Mouse (Mus musculus) limb, embryonic 11.5 days (tissue): ENCODE results near the gene Dennd4a. TPM values are rescaled to one million over a fixed set of nuclear protein-coding genes. Genes with fewer than 3 reads are reported as not detected.
A peak's percentile ranks its signal among the peaks of the same experiment; 100 is the strongest.

Experiments used
- ATAC-seq: fragments of 200-750 bp; cut with Nextera tagmentation; 2 replicates; pipeline ENCODE4 v1.8.0; 2017; ENCODE audit warnings: low read depth; ENCODE audit not compliant: insufficient number of reproducible peaks, low FRiP score, low TSS enrichment
- DNase-seq: peaks from one replicate; pipeline ENCODE4 v3.0.0-alpha.2; 2015; ENCODE audit warnings: low spot score
- H3K27ac ChIP-seq: fragments of 300-500 bp; sonication (generic); replicated peaks from 2 replicates; pipeline ENCODE4 v1.5.1; 2014; ENCODE audit warnings: low read depth, mild to moderate bottlenecking, low read length
- H3K27me3 ChIP-seq: fragments of 300-500 bp; sonication (generic); 2 replicates; pipeline ENCODE4 v1.6.1; 2014; ENCODE audit warnings: mild to moderate bottlenecking, low read length, mixed read lengths; ENCODE audit not compliant: control insufficient read depth, insufficient read depth
- H3K36me3 ChIP-seq: fragments of 300-500 bp; sonication (generic); 2 replicates; pipeline ENCODE4 v1.6.1; 2014; ENCODE audit warnings: mild to moderate bottlenecking, low read length, moderate library complexity, mixed read lengths; ENCODE audit not compliant: control insufficient read depth, insufficient read depth
- H3K4me1 ChIP-seq: fragments of 300-500 bp; sonication (generic); 2 replicates; pipeline ENCODE4 v1.6.1; 2014; ENCODE audit warnings: low read length, mixed read lengths; ENCODE audit not compliant: control insufficient read depth, insufficient read depth
- H3K4me2 ChIP-seq: fragments of 300-500 bp; sonication (generic); 2 replicates; pipeline ENCODE4 v1.6.1; 2014; ENCODE audit warnings: low read depth, mild to moderate bottlenecking, moderate library complexity; ENCODE audit not compliant: severe bottlenecking
- H3K4me3 ChIP-seq: fragments of 300-500 bp; sonication (generic); 2 replicates; pipeline ENCODE4 v1.5.1; 2014; ENCODE audit warnings: low read depth, low read length
- H3K9ac ChIP-seq: fragments of 300-500 bp; sonication (generic); 2 replicates; pipeline ENCODE4 v1.6.1; 2014; ENCODE audit warnings: mild to moderate bottlenecking, low read length
- H3K9me3 ChIP-seq: fragments of 300-500 bp; sonication (generic); 2 replicates; pipeline ENCODE4 v1.6.1; 2016; ENCODE audit warnings: low read length; ENCODE audit not compliant: control insufficient read depth
- WGBS: fragments of 180-500 bp; shearing (Covaris S2); extraction: QIAGEN DNeasy Blood & Tissue Kit; methylation state at CpG from one replicate; pipeline ENCODE4 v1.1.7; 2014; 5-methylcytosine and 5-hydroxymethylcytosine counted together
- polyA plus RNA-seq: library from polyadenylated mRNA; unstranded; fragments of >200 nt; fragmentation: Nextera tagmentation; extraction: Ambion mirVana; gene quantifications from 2 replicates; pipeline ENCODE4 v1.2.1, GENCODE M21; 2014

Dennd4a gene
- polyA plus RNA-seq, 1 experiment from 2014 or later = 6.3 TPM

DNA sequence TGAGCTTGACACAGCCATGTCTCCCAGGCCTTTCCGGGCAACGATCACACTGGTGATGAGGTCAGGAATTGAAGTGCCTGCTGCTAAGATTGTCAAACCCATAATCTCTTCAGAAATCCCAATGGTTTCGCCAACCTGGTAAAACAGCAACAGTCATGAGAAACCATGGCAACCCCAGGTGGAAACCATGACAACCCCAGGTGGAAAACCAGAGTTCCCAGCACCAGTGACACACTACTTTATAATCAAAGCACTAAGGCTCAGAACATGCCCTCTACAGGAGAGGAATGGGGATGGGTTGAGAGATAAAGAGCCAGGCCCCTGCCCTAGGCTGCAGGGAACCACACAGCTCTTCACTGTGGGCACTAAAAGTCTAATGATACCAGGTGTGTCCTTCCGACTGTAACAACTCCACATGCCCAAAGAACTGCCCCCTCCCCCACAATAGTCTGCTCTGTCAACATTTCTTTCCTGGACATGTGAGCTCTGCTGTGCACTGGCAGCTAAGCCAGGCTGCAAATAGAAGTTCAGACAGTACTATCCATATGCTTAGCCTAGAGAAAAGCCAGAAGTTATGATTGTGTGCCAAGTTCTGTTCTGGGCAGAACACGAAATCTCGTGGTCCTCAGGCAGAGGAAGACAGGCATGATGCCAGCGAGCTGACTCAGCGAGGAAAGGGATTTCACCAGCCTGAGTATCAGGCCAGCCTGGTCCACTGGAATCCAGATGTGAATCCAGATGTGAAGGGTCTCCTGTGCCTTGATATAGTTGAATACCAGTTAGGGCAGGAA lies 115.3 kb downstream of the Dennd4a start:
- no peaks in the 10 kb centered on the region for H3K9me3 ChIP-seq
- H3K9ac ChIP-seq = no peak overlapping the region
- H3K27ac ChIP-seq = no peak overlapping the region
- H3K4me1 ChIP-seq = no peaks in the 10 kb centered on the region
- no peaks in the 10 kb centered on the region for H3K36me3 ChIP-seq
- H3K4me2 ChIP-seq = no peak overlapping the region
- ATAC-seq (no peak), DNase-seq (no peak)
- no peaks in the 10 kb centered on the region for H3K27me3 ChIP-seq
- H3K4me3 ChIP-seq = no peak overlapping the region
- 85% methylated on average over 8 of the region's 8 CpGs for WGBS

GRCm38 (mm10) chr9:64930256-64930655 lies 119.1 kb downstream of the Dennd4a start:
- H3K9me3 ChIP-seq = no peaks in the 10 kb centered on the region
- H3K27ac ChIP-seq = no peak overlapping the region
- ATAC-seq (no peak), DNase-seq (no peak)
- H3K9ac ChIP-seq = no peak overlapping the region
- H3K27me3 ChIP-seq = no peaks in the 10 kb centered on the region
- WGBS = 76% methylated on average over 4 of the region's 4 CpGs
- no peak overlapping the region for H3K4me3 ChIP-seq
- H3K36me3 ChIP-seq = no peaks in the 10 kb centered on the region
- no peak overlapping the region for H3K4me2 ChIP-seq
- H3K4me1 ChIP-seq = peaks cover 10% of the 10 kb centered on the region; the same call in 1 of the 2 replicates

GRCm38 (mm10) chr9:64931751-64932610 lies 120.8 kb downstream of the Dennd4a start:
- Histone ChIP-seq H3K9me3 (no peaks in the 10 kb centered on the region), H3K36me3 (no peaks in the 10 kb centered on the region), H3K9ac (no peak overlapping the region), H3K4me1 (peaks cover 10% of the 10 kb centered on the region; the same call in 1 of the 2 replicates), H3K4me2 (no peak overlapping the region), H3K4me3 (no peak overlapping the region), H3K27me3 (no peaks in the 10 kb centered on the region), H3K27ac (no peak overlapping the region)
- 80% methylated on average over 7 of the region's 7 CpGs for WGBS
- ATAC-seq = no peak
- no peak for DNase-seq

DNA sequence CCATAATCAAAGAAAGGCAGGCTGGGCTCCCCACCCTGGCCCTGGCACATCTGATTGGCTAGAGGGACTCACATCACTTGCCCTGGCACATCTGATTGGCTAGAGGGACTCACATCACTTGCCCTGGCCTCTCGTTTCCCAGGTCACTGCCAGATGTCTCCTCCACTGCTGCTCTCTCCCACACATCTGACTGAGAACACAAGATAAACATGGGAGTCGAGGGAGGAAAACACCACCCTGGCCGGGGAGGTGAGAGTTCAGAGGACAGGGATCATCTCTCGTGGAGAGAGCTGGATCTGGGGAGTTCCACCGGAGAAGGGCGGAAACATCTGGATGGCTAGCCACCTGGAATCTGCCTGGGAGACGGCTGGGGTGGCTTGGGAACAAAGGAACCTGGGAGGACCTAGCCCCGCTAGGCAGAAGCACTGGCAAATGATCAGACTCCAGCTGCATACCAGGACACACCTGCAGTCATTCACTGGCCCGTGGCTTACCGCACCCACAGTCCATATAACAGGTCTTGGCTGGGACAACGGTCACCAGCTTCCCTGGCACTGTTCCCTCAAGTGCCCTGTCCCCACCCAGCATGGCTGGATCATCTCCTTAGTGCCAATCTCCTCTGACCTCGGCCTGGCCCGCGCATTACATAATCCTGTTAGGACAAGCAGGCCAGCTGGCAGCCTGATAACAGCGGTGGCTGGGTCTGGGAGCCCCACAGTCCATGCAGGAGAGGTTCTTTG lies 123.0 kb downstream of the Dennd4a start:
- Histone ChIP-seq H3K9me3 (no peaks in the 10 kb centered on the region), H3K4me1 (peaks cover 10% of the 10 kb centered on the region; the same call in 1 of the 2 replicates), H3K36me3 (no peaks in the 10 kb centered on the region), H3K4me3 (no peak overlapping the region), H3K27ac (peak overlapping the region; percentile 55), H3K27me3 (no peaks in the 10 kb centered on the region), H3K4me2 (peak overlapping the region; percentile 29), H3K9ac (peak overlapping the region; percentile 40)
- ATAC-seq = peak; percentile 80
- peak; percentile 70 for DNase-seq
- 48% methylated on average over 15 of the region's 15 CpGs for WGBS

DNA sequence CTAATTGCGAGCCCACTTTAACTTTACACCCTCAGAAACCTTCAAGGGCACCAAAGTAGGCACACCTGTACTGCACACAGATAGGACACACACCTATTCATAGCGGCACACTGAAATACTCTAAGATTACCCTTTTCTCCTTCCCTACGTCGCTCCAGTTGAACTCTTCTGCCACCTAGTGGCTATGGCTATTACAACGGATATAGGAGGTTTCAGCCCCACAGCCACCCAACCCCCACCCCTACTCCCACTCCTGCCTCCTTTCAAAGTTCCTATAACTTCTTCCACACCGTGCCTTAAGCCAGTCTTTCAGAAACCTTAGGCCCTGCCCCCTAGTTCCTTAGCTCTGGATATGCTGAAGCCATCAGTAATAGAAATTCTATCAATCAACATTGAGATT lies 125.4 kb downstream of the Dennd4a start:
- H3K27ac ChIP-seq = no peak overlapping the region

GRCm38 (mm10) chr9:64937491-64937890 lies 126.4 kb downstream of the Dennd4a start:
- no peak for ATAC-seq
- WGBS = 62% methylated on average over 5 of the region's 5 CpGs
- no peak for DNase-seq
- Histone ChIP-seq H3K27me3 (no peaks in the 10 kb centered on the region), H3K9me3 (no peaks in the 10 kb centered on the region), H3K4me1 (peaks cover 12% of the 10 kb centered on the region; the same call in 1 of the 2 replicates), H3K27ac (no peak overlapping the region), H3K36me3 (no peaks in the 10 kb centered on the region), H3K4me3 (no peak overlapping the region), H3K4me2 (no peak overlapping the region), H3K9ac (no peak overlapping the region)

More for the DNA sequence above, 125.4 kb downstream of the Dennd4a start:
- ATAC-seq (no peak), DNase-seq (peak; percentile 62)
- Histone ChIP-seq H3K27me3 (no peaks in the 10 kb centered on the region), H3K4me2 (no peak overlapping the region), H3K4me3 (no peak overlapping the region), H3K9ac (no peak overlapping the region), H3K36me3 (no peaks in the 10 kb centered on the region), H3K4me1 (peaks cover 12% of the 10 kb centered on the region; the same call in 1 of the 2 replicates), H3K9me3 (no peaks in the 10 kb centered on the region)
- WGBS = 8% methylated on average over 6 of the region's 6 CpGs

GRCm38 (mm10) chr9:64938535-64938934 lies 127.4 kb downstream of the Dennd4a start:
- no peak overlapping the region for H3K9ac ChIP-seq
- no peaks in the 10 kb centered on the region for H3K36me3 ChIP-seq
- H3K4me3 ChIP-seq = no peak overlapping the region
- DNase-seq (no peak), ATAC-seq (no peak)
- H3K27me3 ChIP-seq = no peaks in the 10 kb centered on the region
- no peaks in the 10 kb centered on the region for H3K9me3 ChIP-seq
- peaks cover 12% of the 10 kb centered on the region; the same call in 1 of the 2 replicates for H3K4me1 ChIP-seq
- H3K27ac ChIP-seq = no peak overlapping the region
- 81% methylated on average over 5 of the region's 5 CpGs for WGBS
- no peak overlapping the region for H3K4me2 ChIP-seq

- DNase-seq (no peak), ATAC-seq (no peak)
- Histone ChIP-seq H3K4me3 (no peak overlapping the region), H3K4me1 (peaks cover 7% of the 10 kb centered on the region; the same call in 1 of the 2 replicates), H3K9me3 (no peaks in the 10 kb centered on the region), H3K4me2 (no peak overlapping the region), H3K27ac (no peak overlapping the region), H3K27me3 (peaks cover 3% of the 10 kb centered on the region; the same call in 1 of the 2 replicates), H3K9ac (no peak overlapping the region), H3K36me3 (no peaks in the 10 kb centered on the region)
- WGBS = 64% methylated on average over 4 of the region's 4 CpGs
Measured at GRCm38 (mm10) chr9:64939281-64939680, 128.1 kb downstream of the Dennd4a start.
